Mouse (Mus musculus): ENCODE measurements around the gene Foxp4.

Foxp4 gene

DNA sequence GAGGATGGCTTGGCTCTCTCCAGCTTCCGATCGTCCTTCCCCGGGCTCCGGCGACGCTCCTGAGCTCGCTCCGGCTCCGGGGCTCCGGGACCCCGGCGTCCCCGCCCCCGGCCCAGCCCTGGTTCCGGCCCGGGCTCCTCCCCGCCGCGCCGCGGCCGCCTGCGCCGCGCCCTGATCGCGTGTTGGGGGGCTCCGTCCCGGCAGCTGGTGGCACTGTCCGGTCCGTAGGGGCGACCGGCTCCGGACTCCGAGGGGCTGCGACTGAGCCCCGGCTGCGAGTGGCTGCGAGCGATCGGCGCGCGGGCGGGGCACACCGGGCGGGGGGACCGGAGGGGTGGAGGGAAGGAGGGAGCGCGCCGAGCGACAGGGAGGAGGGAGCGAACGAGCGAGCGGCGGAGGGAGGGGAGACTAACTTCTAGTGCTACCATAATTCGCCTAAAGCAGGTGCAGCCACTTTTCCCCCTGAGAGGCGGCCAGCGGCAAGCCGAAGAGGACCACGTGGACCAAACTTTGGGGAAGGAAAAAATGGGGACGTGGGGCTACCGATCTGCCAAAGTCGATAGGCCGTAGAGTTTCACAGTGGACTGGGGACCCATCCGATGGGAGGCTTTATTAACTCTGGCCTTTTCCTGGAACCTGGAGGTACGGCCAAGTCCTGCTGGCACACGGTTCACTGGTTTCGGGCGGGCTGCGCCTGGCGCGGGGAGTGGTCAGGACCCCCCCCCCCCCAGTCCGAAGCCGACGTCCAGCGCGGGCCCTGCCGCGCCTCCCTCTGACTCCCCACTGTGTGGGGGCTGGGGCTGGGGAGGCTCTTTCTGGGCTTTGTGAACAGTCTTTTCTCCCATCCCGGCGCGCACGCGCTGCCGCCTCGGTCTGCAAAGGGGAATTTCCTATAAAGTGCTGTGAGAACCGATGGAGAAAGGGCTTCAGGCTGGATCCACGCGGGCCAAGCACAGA is at the start of gene Foxp4:
Gene Foxp4 (minus strand): TSS at position 263 of the 957 bp plus-strand sequence.
- DNase-seq (ENCODE audit: low read depth, low spot score), result no peak

DNA sequence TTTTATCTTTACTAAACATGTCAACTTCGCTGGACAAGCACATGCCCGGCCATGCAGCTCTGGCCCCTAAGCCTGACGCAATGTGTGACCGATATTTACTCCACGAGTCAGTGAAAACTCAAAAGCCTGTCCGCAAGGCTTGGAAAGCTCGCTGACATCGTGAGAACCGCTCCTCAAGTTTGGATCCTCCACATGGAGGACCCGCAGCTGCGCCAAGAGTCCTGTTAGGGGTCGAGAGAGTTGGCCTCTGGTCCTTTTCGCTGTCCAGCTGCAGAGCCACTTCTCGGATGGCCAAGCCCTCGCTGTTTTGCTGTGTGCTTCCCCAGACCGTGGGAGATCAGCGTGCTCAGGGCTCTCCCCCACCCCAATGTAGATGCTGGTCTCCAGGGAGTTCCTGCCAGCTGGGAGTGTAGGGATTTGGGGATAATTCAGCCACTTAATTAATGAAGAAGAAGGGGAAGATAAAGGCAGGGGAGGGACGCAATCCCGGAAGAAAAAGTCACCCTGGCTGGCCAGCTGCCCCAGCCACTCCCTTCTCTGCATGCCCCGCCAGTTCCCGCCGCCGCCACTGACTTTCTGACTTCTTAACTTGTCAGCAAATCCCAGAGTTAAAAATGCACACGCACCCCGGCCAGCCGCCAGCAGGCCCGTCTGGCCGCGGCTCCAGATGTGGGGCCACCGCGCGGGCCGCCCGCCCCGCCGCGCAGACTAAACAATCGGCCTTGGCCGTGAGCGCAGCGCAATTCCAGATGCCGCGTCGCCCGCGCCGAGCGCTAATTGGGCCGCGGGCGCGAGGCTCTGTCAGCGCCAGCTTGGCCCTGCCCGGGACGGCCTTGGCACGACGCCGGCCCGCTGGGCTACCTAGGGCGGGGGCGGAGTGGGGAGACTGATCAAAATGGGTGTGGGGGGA is 49.4 kb upstream of the Foxp4 start:
- DNase-seq (ENCODE audit: low read depth, low spot score), result no peak

DNA sequence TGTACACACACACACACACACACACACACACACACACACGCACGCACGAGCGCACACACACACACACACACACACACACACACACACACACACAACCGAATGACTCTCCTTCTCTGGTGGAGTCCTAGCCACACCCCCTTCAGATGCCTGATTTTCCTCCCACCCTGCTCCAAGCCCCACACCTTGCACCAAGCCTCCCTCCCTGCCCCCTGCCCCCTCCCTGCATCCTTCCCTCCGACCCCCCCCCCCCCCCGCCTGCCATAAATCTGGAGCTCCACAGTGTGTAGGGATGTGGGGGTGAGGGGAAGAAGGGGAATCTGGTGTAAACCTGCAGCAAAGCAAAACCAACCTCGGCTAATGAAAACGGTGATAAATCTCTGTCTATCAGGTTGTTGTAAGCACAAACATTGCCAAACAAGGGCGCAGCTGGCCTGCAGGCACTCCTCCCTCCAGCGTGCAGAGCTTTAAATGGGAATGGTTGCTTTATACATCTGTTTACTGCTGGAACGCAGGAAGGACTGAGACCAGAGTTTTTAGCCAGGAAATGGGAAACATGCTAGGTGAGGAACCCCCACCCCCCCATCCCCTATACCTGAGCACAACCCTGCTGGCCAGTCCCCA is 41.5 kb upstream of the Foxp4 start:
- DNase-seq (ENCODE audit: low read depth, low spot score), result no peak

DNA sequence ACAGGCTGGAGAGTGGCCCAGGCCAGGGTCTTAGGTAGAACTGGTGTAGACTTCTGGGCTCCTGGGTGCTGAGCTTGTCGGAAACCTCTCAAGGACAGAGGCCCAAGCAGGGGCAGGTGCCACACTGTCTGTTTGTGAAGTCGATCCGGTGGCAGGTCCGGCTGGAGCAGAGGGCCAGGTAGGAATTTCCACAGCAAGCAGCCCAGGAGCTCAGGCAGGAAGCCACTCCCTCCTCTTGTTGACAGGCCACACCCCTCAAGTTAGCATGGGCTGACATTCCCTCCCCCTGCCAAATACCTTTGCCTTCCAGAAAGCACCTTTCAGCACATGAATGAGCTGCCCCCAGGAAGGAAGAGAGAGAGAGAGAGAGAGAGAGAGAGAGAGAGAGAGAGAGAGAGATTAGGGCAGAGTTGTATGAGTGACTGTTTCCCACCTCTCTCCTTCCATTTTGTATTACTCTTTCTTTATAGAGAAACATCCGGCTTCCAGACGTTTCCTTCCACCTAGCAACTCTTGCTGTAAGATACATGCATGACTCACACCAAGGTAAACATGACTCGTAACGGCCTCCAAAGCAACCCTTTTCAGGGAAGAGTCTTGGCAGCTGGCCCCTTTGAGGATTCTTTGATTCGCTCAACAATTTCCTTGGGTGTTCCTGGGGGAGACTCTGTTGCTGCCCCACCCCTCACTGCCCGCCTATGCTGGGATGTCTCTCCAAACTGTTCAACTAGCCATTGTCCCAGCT is 33.8 kb upstream of the Foxp4 start:
- DNase-seq (ENCODE audit: low read depth, low spot score), result no peak

DNA sequence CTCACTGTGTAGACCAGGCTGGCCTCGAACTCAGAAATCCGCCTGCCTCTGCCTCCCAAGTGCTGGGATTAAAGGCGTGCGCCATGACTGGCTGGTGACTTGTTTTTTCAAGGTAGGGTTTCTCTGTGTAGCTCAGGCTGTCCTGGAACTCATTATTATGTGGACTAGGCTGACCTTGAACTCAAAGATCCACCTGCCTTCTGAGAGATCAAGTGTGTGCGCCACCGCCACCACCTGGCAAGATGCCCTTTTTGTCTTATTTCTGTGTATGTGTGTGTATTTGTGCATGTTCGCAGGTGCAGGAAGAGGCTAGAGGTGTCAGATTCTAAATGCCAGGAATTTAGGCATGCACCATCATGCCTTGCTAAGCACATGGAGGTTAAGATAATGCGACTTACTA is 32.0 kb upstream of the Foxp4 start:
- DNase-seq (ENCODE audit: low read depth, low spot score), result no peak

DNA sequence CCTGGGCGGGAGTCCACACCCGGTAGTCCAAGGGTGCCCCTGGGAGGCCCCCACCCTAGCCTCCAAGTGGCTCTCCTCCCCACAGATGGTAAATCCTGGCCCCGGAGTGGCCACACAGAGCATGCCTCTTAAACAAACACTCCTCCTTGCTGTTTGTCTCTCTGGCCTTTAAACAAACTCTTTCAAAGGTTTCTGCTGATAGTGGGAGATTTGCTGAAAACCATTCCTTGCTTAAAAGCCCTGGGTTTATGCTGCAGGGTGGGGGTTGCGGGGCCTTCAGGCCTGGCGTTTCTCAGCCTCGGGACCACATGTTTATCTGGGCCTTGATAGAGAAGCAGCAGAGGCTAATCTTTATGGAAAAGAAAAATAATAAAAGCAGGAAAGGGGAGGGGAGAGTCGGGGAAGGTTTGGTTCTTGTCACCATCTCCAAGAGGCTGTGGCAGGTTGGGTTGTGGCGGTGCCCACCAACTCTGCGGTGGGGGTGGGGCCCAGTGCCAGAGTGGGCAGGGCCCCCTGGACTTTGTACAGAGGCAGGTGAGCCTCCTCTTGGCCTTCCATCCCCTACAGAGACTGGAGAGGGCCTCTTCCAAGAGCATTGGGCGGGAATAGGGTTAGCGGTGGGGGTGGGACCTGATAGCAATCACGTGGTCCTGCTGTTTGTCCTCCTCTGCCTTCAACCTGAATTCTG is 30.8 kb upstream of the Foxp4 start:
- DNase-seq (ENCODE audit: low read depth, low spot score), result no peak

DNA sequence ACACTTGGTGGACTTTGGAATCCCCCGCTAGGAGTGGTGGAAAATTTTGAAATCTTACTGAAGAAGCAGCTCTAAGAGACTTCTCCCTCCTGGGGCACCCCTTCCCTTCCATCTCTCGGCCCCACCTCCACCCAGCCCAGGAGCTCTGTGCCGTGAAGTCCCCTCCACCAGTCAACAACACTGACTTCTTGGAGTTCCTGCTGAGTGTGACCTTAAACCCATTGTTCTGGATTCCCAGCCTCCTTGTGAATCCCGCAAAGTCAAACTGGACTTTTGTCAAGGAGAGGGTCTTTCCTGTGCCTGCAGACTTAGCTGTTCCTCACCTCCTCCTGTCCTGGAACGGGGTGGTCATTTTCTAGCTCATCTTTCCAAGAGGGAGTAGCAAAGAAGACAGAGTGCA is 28.8 kb upstream of the Foxp4 start:
- no peak for DNase-seq (ENCODE audit: low read depth, low spot score)

DNA sequence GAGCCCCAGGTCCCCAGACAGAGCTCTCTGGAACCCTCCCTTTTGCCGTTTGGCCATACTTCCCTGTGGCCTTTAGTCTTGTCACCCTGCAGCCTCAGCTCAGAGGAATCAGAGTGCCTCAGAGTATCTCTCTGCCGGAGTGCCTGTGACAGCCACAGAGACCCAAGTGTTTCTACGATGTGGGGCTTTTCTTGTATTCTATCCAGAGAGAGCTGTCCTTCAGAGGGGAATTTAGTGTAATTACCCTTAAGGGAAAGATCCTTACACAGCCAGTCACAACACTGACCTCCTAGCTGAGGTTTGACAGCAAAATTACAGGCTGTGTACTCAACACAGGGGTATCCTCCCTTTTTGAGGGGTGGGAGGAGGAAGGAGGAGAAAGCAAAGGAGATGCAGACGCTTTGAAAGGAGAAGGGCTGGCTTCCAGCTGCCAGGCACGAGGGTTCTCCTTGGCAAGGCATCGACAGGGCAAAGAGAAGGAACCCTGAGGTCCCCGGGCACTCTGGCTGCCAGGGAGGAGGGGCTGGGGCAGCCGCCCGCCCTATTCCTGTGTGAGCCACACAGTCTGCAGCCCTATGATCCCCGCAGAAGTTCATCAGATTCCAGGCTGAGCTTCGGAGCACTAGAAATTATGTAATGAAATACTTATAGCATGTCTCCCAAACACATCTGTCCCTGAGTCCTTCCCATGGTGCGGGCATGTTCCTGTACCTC is 28.1 kb upstream of the Foxp4 start:
- no peak for DNase-seq (ENCODE audit: low read depth, low spot score)

DNA sequence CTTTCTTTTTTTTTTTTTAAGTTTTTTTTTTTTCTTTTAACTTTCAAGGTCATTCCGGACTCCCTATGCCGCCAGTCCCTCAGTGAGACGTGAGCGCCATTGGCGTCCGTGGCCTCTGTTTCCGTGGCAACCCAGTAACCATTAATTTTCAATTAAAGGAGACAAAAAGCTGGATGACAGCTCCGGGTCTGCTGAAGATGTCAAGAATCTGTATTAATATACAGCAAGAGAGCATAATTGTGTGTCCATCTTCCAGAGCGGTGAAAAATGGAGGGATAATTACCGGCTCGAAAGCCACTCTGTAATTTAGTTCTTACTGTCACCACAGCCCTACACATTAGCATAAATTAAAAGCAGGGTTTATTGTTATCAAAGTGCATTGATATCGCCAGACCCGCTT is 27.0 kb upstream of the Foxp4 start:
- DNase-seq (ENCODE audit: low read depth, low spot score), result no peak

DNA sequence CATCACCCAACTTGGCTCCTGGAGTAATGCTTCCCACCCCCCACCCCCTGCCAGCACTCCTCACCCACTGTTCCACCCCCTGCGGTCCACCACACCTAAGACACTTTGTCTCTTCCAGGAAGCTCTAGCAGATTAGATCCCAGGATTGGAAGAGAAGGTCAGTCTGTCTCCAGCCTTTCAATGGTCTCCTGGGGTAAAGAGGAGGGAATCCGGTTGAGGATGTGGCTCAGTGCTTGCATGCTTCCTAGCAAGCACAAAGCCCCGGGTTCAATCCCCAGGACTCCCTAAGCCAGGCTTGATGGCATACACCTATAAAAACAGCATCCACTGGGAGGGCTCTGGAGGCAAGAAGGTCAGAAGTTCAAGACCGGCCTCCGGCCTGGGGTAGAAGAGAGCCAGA is 26.4 kb upstream of the Foxp4 start:
- DNase-seq (ENCODE audit: low read depth, low spot score), result no peak

DNA sequence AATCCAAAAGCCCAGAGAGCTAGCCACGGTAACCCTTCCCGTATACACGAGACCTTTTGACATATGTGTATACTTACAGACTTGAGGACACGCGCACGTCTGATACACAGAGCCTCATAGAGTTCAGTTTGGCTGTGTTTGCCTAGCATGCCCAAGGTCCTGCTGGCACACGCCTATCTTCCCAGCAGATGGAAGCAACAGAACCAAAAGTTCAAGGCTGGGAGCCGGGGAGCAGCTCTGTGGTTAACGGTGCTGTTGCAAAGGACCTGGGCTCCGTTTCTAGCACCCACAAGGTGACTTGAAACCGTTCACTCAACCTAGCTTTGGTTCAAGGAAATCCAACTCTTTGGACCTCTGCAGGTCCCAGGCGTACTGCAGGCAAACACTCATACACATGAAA is 25.0 kb upstream of the Foxp4 start:
- no peak for DNase-seq (ENCODE audit: low read depth, low spot score)

DNA sequence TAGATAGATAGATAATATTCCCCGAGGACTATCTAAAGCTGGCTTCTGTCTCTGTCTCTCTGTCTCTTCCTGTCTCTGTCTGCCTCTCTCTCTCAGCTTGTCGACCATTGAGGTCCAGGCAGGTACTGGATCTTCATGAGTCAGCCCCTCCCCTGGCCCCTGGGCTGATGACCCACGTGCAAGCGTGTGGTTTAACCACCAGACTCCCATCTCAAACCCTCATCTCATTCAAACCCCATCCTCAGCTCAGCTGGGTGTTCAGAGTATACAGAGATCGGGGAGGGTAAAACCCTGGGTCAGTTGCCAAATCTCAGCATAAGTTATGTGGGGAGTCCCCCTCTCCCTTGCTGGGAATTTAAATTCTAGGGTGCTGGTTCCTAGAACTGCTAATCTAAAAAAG is 24.3 kb upstream of the Foxp4 start:
- no peak for DNase-seq (ENCODE audit: low read depth, low spot score)

DNA sequence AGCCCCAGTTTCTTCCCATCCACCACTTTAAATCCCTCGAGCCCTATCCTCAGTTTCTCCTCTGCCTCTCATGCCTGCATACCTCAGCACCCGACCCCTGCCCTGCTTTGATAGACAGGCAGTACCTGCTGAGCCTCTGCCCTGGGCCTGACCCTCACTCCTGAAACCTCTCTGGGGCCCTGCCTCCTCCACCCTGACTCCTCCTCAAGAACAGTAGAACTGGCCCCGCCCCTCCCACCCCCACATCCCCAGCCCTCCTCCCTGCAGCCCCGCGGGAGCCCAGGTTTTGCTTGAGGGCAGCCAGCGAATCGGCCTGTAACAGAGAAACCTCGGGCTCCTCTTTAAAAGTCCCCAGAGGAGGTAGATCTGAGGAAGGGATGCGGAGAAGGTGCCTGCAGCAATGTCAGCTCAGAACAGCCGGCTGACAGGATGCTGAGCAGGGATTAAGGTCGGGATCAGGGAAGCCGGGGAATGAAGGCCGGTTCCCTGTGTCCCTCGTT is 22.5 kb upstream of the Foxp4 start:
- DNase-seq (ENCODE audit: low read depth, low spot score), result no peak

DNA sequence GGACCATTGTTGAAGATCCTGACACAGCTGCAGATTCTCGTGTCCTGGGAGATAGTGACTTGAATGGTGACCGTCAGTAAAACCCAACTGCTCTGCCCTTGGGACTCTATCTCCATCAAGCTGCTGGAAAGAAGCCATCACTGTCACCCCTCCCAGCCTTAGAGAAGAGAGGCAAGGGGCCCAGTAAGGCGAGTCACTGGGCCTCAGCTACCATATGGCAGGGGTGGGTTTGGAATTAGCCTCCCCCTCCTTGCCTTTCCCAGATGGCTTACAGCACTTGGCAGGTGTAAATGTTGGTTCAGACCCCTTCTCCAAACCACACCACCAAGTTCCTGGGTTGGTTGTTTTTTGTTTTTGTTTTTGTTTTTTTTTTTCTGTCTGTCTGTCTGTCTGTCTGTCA is 21.7 kb upstream of the Foxp4 start:
- no peak for DNase-seq (ENCODE audit: low read depth, low spot score)

DNA sequence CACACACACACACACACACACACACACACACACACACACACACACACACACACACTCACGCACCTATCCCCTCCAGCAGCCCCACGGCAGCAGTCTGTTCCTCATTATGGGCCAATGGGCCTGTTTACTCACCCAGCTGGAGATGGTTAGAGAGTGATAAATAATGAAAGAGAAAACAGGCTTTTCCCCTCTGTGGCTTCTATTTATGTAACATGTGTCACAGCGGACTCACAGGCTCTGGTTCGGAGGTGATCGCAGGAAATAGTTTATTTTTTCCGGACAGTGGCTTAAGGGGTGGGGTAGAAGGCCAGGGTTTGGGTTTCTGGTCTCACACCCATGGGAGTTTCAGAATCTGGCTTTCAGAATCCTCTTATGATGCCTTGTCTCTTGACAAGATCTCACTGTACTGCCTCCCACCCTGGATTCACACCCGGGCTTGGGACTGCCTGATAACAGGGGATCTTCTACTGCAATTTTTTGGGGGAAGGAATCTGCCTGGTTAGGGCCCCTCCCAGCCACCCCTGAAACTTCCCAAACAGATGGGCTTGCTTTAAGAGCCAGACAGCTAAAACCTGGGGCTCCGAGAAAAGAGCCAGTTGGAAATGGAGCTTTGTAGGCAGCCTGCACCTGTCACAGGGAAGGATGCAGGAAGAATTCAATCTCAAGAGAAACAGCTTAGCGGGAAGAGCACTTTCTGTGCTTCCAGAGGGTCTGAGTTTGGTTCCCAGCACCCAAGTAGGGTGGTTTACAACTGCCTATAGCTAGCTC is 18.8 kb upstream of the Foxp4 start:
- no peak for DNase-seq (ENCODE audit: low read depth, low spot score)

DNA sequence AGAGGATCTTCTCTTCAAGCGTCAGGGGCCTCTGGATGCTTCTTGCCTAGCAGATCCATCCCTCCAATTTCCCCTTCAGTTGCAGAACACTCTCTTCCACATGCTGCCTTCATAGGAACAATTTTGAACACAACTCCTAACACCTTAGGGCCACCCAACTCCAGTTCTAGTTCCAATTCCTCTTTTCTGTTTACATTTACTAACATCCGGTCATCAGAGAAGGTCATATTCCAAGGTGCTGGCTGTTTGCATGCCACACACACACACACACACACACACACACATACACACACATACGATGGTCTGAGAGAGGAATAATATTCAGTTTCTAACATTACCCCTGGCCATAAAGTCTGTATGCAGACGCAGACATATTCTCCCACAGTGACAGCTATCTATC is 17.6 kb upstream of the Foxp4 start:
- no peak for DNase-seq (ENCODE audit: low read depth, low spot score)

DNA sequence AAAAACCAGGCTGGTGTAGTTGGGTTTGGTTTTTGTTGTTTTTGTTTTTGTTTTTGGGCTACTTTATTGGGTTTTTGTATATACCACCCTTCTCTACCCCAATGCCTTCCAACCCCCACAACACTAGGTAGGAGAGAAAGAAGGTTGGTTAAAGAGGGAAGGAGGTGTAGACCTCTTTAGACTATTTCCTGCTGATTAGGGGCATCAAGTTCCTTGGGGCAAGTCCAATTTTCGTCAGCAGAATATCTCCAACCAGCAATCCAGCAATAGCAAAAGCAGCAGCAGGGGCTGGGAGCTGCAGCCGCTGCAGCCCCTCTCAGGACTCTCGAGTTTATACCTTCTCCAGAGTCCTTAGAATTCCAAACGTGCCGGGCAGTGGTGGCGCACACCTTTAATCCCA is 14.4 kb upstream of the Foxp4 start:
- DNase-seq (ENCODE audit: low read depth, low spot score), result no peak

DNA sequence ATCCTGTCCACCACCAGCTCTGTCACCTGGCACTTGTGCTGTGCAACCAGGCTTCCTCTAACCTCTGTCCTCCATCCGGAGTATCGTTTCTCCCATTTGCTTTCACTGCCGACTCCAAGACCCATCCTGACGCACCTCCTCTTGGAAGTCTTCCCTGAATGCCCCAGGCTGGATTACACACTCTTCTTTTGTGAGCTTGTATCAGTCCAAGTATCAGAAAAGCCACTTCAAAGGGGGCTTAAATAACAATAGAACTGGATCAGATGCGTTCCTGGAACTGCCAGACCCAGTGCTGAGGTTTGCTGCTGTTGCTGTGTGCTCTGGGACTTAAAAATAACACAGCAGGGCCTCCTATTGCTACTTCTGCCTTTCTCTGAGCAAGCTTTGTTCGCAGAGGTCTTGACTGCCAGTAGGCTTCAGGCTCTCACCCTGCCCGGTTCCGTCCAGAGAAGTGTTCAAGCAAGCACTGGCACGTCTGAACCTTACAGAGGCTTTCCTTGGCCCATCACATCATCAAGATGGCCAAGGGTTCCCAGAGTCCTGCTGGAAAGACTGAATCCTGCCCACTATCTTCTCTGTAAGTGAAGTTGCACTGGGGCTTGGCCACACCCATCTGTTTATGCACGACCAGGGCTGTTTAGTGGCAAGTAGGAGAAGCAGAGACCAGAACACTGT is 13.6 kb upstream of the Foxp4 start:
- DNase-seq (ENCODE audit: low read depth, low spot score), result no peak

DNA sequence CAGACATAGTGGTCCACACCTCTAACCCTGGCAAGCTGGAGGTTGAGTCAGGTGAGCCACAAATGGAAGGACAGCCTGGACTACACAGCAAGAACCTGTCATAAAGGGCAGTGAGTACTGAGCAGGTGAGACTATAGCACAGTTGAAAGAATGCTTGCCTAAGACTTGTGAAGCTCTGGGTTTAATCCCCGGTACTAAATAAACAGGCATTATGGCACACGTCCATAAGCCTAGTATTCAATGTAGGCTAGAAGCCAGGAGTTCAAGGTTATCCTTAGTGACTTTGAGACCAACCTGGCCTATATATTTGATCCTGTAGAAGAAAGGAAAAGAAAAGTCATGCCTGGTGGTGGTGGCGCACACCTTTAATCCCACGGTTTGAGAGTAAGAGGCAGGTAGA is 12.1 kb upstream of the Foxp4 start:
- no peak for DNase-seq (ENCODE audit: low read depth, low spot score)

All from c-Kit-negative CD71-positive TER-119-positive erythroid progenitor cells, embryonic 14.5 days (primary cell).